Mouse (Mus musculus) granulocyte monocyte progenitor cell, adult 5-6 weeks (primary cell): ENCODE measurements at regions not wholly inside any gene's neighbourhood (a gene's known extent, or its start where the extent isn't known, plus 50 kb on each side); places are given as distances from the start of the nearest gene placed in this dataset.

Experiments
- ATAC-seq: replicated peaks from 2 replicates; pipeline ENCODE4 v1.8.0; 2016; ENCODE audit warnings: mild to moderate bottlenecking, moderate TSS enrichment, inconsistent platforms; ENCODE audit not compliant: poor library complexity, severe bottlenecking

DNA sequence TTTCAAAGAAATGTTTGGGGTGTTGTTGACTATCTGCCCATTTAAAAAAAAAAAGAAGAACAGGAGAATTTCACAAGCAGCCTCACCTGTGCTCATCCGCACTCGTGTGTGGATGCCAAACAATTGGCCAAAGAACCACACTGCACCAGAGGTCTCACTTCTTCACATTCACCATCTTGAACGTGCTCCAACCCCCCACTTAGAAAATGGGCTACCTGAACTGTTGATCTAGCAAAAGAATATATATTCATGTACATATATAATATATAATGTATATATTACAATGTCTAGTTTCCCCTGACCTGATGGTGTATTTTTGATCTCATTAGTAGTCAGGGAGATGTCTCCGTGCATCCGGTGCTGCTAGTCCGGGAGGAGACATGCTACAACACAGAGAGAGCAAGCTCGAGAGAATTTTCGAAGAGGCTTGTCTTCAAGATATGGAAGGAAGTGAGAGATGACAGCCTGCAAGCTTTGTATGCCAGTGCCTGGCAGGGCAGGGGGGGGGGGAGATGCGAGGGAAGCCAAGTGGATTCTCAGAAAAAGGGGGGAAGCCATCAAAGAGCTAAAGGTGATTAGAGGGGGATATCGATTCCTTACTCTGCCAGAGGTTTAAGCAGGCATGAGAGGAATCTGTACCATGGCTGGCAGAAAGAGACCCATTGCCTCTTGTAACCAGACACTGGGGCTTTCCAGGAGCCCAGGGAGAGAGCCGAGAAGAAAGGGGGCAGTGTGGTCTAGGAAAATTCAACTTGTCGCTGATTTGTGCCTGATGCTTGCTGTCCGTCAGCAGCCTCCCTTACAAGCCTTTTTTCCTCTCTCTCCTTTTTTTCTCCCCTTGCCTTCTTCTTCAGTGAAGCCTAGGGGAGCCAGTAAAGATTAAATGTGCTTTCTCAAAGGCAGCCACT is 417.9 kb upstream of the Ubash3b start:
- no peak for ATAC-seq

DNA sequence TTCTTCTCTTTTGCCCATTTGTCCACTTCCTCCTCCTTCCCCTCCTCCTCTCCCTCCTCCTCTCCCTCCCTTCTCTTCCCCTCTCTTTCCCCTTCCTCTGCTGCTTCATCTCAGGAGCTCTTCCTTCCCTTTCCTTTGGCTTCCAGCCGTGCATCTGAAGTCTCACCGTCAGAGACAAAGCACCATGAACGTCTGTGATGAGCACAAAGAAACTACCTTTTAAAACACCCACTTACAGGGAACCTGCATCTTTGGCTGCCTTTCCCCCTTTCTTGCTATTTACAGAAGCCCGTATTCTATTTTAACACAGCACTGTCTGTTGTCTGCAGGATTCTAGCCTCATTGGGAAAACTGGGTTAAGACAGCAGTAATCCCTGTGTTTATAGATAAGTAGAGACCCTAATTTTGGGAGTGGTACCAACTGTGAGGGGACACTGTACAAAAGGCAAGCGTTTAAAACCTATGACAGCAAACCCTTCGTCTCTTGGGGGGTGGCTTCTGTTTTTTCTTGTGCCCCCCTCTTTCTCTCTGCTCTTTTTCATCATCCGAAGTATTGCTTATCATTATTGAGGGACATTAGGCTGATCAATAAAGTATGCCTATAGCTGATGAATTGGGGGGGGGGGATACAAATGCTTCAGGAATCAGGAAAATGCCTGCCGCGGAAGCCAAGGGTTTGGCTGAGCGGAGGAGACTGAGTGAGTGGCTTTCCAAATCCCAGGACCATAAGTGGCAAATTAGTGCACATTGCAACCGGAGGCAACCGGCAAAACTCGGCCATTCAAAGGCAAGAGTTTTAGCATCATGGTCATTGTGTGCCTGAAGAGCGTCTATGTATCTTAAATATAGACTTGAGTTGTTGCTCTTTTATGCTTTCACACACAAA is 417.0 kb upstream of the Ubash3b start:
- no peak for ATAC-seq

DNA sequence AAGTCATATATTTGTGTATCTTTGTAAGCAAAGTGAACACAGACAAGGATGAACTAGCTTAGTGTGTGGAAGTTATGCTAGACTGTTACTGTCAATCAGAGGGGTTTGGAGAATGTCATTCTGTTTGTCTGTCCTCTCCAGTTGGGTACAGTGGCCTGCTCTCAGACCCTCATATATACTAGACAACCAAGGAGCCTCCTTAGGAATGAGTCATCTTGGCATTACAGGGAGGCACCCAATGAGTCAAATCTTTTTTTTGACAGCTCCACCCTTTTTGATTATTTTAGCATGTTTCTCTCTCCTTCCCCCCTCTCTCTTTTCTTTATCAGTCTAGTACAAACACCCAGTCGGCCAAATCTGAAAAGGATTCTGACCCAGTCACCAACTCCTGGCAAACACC is 416.3 kb upstream of the Ubash3b start:
- ATAC-seq = no peak

DNA sequence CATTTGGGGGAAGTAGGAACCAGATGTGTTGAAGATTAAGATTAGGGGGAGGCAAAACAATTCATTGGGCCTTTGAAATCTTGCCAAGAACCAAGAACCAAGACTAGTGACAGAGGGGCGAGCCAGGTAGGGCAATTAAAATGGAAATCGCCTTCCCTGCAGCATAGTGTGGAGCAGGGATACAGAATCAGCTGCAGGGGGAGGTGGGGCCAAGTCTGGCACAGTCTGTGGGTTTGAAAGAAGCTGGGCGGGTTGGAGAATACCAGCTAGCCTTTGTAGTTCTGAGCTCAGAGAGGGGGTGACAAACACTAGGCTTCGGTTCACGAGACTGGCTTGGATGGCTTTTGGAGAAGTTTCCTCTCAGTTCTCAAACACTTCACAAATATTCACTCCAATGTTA is 414.3 kb upstream of the Ubash3b start:
- ATAC-seq = no peak

- no peak for ATAC-seq
These were observed 408.8 kb upstream of the Ubash3b start for GRCm38 (mm10) chr9:41570262-41570661.

- ATAC-seq = no peak
These were observed 405.0 kb upstream of the Ubash3b start for GRCm38 (mm10) chr9:41566496-41566895.

DNA sequence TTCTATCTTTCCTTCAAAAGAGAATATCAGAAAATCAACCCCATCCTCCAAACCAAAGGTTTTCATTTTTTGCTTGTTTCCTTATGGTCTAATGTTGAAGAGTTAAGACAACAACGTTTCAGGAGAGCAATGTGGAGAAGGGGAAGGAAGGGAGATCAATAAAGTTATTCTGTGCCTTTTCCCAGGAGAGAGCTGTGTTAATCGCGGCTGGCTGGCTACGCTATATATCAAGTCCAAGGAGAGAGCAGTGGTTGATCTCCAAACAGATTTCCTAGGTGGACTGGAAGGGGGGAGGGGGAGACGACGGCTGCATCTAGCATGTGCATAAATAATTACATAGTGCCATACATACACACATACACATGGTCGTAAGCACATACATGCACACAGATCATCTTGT is 404.3 kb upstream of the Ubash3b start:
- no peak for ATAC-seq

GRCm38 (mm10) chr9:41563376-41563775 is 401.9 kb upstream of the Ubash3b start:
- ATAC-seq = no peak

- no peak for ATAC-seq
These were observed 397.0 kb upstream of the Ubash3b start for GRCm38 (mm10) chr9:41558456-41558855.

DNA sequence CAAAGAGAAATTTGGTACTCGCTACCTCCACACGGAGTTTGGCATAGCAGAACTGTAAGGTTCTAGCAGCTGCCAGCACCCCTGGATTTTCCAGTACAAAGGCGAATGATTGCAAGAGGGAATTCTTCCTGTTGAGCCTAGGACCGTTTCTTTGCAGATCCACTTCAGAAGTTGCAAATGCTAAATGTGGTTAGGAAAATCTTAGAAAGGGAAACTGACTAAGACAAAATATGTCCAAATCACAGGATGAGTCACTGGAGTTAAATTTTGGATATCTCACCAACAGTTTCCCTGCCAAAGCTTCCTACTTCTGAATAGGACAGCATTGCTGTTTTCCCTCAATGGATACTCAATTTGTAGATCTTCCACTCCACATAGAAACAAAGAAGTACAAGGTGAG is 395.4 kb upstream of the Ubash3b start:
- ATAC-seq = no peak

GRCm38 (mm10) chr9:41545776-41546175 is 384.3 kb upstream of the Ubash3b start:
- ATAC-seq = no peak

- no peak for ATAC-seq
These were observed 381.0 kb upstream of the Ubash3b start for GRCm38 (mm10) chr9:41542511-41542910.

GRCm38 (mm10) chr9:41541327-41541726 is 379.8 kb upstream of the Ubash3b start:
- no peak for ATAC-seq

DNA sequence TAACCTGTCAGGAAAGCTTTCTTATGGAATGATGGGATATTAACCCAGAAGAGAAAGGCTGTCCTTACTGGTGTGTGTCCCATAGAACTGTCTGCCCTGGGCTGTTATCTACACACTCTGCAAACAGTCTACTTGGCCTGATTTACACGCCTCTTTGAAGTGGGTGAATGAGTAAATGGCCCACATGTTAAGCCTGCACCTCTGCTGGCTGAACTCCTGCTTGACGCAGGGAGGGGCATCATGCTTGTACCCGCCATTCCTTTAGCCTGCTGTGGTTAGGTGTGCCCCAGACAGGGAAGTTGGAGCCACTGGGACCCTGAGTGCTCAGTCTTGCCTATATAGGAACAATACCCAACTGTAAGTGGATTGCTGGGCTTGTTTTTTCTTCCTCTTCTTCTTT is 371.3 kb upstream of the Ubash3b start:
- no peak for ATAC-seq

GRCm38 (mm10) chr9:41532290-41532689 is 370.8 kb upstream of the Ubash3b start:
- ATAC-seq = no peak

- no peak for ATAC-seq
These were observed 370.1 kb upstream of the Ubash3b start for GRCm38 (mm10) chr9:41531596-41531995.

- no peak; the same call in 1 of the 2 replicates for ATAC-seq
These were observed 364.6 kb upstream of the Ubash3b start for GRCm38 (mm10) chr9:41526126-41526525.

DNA sequence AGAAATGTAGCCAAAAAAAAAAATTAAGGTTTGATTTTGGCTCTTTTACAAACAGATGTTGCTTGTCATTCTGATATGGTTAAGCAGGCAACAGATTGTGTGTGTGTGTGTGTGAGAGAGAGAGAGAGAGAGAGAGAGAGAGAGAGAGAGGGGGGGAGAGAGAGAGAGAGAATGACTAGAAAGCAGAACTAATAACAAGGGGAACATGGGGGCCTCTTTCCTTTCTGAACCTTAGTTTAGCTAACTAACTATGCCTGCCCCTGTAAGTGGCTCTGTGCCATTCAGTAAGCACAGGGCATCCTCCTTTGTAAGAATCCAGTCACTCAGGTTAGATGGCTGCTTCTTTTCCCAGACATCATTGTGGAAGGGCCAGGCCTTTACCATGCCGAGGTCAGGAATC is 364.0 kb upstream of the Ubash3b start:
- no peak; the same call in 1 of the 2 replicates for ATAC-seq

DNA sequence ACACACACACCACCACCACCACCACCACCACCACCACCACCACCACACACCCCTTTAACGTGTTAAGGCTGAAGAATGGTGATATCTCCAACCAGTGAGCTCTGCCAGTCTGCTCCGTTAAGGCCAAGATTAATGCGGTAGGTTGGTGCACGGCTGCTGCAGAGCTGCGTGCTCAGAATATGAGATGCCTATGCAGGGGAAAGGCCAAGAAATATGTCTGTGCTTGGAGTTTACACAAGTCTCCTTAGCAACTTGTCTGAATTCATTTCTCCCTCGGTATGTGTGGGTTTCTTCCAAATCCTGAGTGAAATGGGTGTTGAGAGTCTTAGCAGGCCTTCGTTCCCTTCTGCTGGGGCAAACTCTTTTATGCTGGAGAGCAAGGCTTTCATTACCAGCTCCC is 363.1 kb upstream of the Ubash3b start:
- ATAC-seq = no peak

GRCm38 (mm10) chr9:41523969-41524368 is 362.5 kb upstream of the Ubash3b start:
- no peak for ATAC-seq

GRCm38 (mm10) chr9:41522302-41522701 is 360.8 kb upstream of the Ubash3b start:
- no peak for ATAC-seq
